Mouse (Mus musculus): ENCODE measurements around the gene Ptprg. TPM values are rescaled to one million over a fixed set of nuclear protein-coding genes. Genes with fewer than 3 reads are reported as not detected.

The Ptprg gene
- total and polyA plus RNA-seq, 2 experiments from 2014 or later: 28.5 to 88.7 TPM

DNA sequence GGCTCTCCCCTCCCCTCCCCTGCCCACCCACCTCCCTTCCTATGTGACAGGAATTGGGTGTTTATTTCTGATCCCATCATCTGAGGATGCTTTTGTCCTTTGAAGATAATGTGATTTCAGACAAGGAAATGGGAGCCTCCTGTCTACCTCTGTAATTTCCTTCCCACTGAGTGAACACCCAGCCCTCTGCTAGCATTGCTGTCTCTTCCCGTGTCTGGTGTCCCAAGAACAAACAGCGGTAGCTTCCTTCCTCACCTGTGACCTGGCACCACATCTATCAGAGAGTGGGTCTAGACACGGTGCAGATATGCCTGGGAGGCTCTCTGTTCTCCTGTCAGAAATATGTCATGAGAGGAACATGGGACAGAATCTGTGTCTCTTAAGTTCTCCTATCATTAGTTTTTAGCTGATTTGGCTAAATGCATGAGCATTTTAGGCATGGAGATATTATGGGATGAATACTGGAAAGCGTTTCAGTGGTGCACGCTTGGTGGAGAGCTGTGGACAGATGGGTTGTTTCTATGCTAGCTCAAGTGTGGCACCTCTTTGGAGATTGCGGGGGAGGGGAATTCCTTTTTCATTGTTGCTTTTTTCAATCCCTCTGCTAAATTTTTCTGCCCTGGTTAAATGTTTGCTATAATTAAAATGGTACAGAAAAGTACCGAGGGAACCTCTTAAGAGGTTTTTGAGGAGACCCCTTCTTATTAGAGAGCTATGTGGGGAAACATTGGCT lies 509.5 kb downstream of the Ptprg start:
- H3K9ac ChIP-seq: no peak overlapping the region
- no peak overlapping the region for H3K4me3 ChIP-seq (ENCODE audit: low read depth, low read length)
- WGBS: 88% methylated on average over 7 of the region's 7 CpGs
- no peaks in the 10 kb centered on the region for H3K4me1 ChIP-seq (ENCODE audit: insufficient read depth)
- H3K9me3 ChIP-seq (ENCODE audit: low read length): no peaks in the 10 kb centered on the region
- H3K27me3 ChIP-seq (ENCODE audit: insufficient read depth, low read length): no peaks in the 10 kb centered on the region
- TF ChIP-seq CTCF (IDR thresholded peaks at IDR 0.05; ENCODE audit: low read depth): no peak
- H3K27ac ChIP-seq (ENCODE audit: low read depth, low read length): no peak overlapping the region
- H3K36me3 ChIP-seq (ENCODE audit: insufficient read depth): no peaks in the 10 kb centered on the region
- no peak for DNase-seq
- H3K4me2 ChIP-seq (ENCODE audit: low read depth): no peak overlapping the region
- ATAC-seq: no peak

DNA sequence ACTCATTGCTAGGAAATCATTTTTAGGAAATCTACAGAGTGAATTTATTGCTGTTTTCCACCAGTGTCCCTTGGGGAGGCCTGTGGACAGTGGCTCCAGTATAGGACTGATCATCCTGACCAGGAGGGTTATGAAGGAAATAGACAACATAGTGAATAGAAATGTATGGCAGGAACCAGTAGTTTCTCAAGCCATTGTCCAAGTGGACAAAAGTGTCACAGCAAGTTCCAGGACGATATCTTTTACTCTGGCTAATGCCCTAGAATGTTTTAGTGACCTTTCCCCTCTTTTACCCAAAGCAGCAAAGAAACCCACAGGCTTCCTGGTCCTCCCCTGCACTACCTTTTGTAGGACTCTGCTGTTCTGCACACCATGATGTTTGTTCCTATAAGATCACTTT lies 511.7 kb downstream of the Ptprg start:
- ATAC-seq: no peak
- H3K9ac ChIP-seq: no peak overlapping the region
- H3K9me3 ChIP-seq (ENCODE audit: low read length): no peaks in the 10 kb centered on the region
- WGBS: 77% methylated on average over 1 of the region's 1 CpGs
- H3K4me3 ChIP-seq (ENCODE audit: low read depth, low read length): no peak overlapping the region
- no peak for TF ChIP-seq CTCF (IDR thresholded peaks at IDR 0.05; ENCODE audit: low read depth)
- DNase-seq: no peak
- H3K36me3 ChIP-seq (ENCODE audit: insufficient read depth): no peaks in the 10 kb centered on the region
- H3K27ac ChIP-seq (ENCODE audit: low read depth, low read length): no peak overlapping the region
- H3K4me1 ChIP-seq (ENCODE audit: insufficient read depth): no peaks in the 10 kb centered on the region
- no peak overlapping the region for H3K4me2 ChIP-seq (ENCODE audit: low read depth)
- no peaks in the 10 kb centered on the region for H3K27me3 ChIP-seq (ENCODE audit: insufficient read depth, low read length)

DNA sequence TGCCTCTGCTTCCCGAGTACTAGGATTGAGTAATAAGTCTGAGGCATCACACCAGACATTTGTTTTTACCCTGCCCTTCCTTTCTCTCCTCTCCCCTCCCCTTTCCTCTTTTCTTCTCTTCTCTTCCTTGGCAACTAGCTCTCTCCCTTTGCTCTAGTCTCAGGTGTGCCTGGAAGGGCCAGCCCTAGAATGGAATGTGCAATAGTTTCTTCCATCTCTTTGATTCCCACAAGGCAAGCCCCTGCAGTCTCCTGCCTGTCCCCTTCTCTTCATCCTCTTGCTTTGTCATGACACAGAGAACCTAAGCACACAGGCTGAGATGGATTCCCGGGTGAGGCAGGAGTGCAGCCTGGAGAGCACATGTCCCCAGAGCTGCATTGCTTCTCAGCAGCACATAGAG lies 512.4 kb downstream of the Ptprg start:
- WGBS: 79% methylated on average over 2 of the region's 2 CpGs
- Histone ChIP-seq H3K9me3 (ENCODE audit: low read length) (no peaks in the 10 kb centered on the region), H3K27me3 (ENCODE audit: insufficient read depth, low read length) (no peaks in the 10 kb centered on the region), H3K36me3 (ENCODE audit: insufficient read depth) (no peaks in the 10 kb centered on the region), H3K4me3 (ENCODE audit: low read depth, low read length) (no peak overlapping the region), H3K4me1 (ENCODE audit: insufficient read depth) (no peaks in the 10 kb centered on the region), H3K9ac (no peak overlapping the region), H3K27ac (ENCODE audit: low read depth, low read length) (no peak overlapping the region), H3K4me2 (ENCODE audit: low read depth) (no peak overlapping the region)
- no peak for ATAC-seq
- DNase-seq: no peak
- TF ChIP-seq CTCF (IDR thresholded peaks at IDR 0.05; ENCODE audit: low read depth): no peak

DNA sequence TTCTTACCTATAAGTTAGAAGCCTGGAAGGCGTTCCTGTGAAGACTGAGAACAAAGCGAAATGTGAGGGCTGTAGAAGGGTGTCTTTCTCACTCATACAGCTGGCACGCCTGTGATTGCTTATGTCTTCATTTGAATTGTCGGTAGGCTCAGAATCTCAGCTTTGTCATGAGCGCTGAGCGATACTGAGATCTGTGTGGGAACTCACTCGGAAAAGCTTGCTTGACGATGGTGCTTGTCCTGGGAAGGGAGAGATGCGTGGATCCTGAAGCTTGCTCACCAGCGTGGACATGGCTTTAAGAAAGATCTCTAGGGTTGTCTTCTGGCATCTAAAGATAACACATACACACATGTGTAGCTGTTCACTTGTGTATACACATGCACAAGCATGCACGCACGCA lies 516.4 kb downstream of the Ptprg start:
- ATAC-seq: no peak
- no peak overlapping the region for H3K27ac ChIP-seq (ENCODE audit: low read depth, low read length)
- H3K36me3 ChIP-seq (ENCODE audit: insufficient read depth): no peaks in the 10 kb centered on the region
- no peaks in the 10 kb centered on the region for H3K27me3 ChIP-seq (ENCODE audit: insufficient read depth, low read length)
- no peak for DNase-seq
- WGBS: 85% methylated on average over 12 of the region's 12 CpGs
- H3K9ac ChIP-seq: no peak overlapping the region
- no peaks in the 10 kb centered on the region for H3K4me1 ChIP-seq (ENCODE audit: insufficient read depth)
- no peak for TF ChIP-seq CTCF (IDR thresholded peaks at IDR 0.05; ENCODE audit: low read depth)
- no peaks in the 10 kb centered on the region for H3K9me3 ChIP-seq (ENCODE audit: low read length)
- H3K4me2 ChIP-seq (ENCODE audit: low read depth): no peak overlapping the region
- no peak overlapping the region for H3K4me3 ChIP-seq (ENCODE audit: low read depth, low read length)

DNA sequence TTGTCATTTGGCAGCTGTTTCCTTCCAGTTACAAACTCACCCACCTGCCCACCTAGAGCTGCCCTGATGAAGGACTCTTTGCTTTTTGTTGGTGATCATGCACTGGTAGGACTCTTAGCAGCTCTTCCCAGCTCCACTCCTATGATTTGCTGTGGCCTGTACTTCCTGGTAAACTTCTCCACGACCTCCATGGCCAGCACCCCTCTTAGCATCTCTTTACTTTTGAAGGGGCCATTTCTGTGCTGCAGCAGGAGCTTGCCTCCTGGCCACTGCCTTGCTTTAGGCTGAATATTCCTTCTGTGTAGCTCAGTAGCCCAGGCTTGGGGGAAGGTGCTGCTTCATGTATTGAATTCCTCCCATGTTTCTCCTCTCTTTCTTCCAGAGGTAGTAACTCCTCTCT lies 517.0 kb downstream of the Ptprg start:
- ATAC-seq: no peak
- no peak for TF ChIP-seq CTCF (IDR thresholded peaks at IDR 0.05; ENCODE audit: low read depth)
- H3K27me3 ChIP-seq (ENCODE audit: insufficient read depth, low read length): no peaks in the 10 kb centered on the region
- H3K4me1 ChIP-seq (ENCODE audit: insufficient read depth): no peaks in the 10 kb centered on the region
- DNase-seq: no peak
- WGBS: 52% methylated on average over 1 of the region's 1 CpGs
- H3K4me2 ChIP-seq (ENCODE audit: low read depth): no peak overlapping the region
- no peak overlapping the region for H3K27ac ChIP-seq (ENCODE audit: low read depth, low read length)
- H3K36me3 ChIP-seq (ENCODE audit: insufficient read depth): no peaks in the 10 kb centered on the region
- no peak overlapping the region for H3K9ac ChIP-seq
- H3K9me3 ChIP-seq (ENCODE audit: low read length): no peaks in the 10 kb centered on the region
- H3K4me3 ChIP-seq (ENCODE audit: low read depth, low read length): no peak overlapping the region

DNA sequence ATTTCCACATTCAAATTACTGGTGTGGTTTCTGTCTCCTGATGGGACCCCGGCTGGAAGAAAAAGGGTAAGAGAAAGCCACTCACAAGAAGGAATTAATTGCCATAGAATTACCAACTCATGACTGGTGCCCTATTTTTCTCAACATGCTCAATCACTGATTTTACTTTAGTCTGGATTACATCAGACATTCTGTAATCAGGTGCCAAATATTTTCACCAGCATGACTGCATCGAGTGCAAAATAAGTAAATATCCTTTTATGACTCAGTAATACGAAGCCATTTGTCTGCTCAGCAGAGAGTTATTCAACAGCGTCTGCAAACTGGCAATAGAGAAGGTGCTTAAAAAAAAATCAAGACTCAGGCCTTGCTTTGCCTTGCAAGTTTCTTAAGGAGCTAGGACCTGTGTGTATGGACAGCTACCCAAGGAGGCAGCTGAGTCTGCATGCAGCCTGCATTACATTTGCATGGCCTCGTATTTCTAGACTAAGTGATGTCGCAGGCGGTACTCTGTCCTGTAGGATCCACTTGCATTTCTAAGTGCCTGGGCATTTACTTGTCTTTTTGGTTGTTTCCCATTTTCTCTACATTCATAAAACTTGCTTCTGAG lies 517.6 kb downstream of the Ptprg start:
- H3K27me3 ChIP-seq (ENCODE audit: insufficient read depth, low read length): no peaks in the 10 kb centered on the region
- no peak for DNase-seq
- no peak overlapping the region for H3K4me2 ChIP-seq (ENCODE audit: low read depth)
- no peaks in the 10 kb centered on the region for H3K36me3 ChIP-seq (ENCODE audit: insufficient read depth)
- H3K4me1 ChIP-seq (ENCODE audit: insufficient read depth): no peaks in the 10 kb centered on the region
- ATAC-seq: no peak
- WGBS: 52% methylated on average over 7 of the region's 7 CpGs
- no peak for TF ChIP-seq CTCF (IDR thresholded peaks at IDR 0.05; ENCODE audit: low read depth)
- no peak overlapping the region for H3K4me3 ChIP-seq (ENCODE audit: low read depth, low read length)
- no peak overlapping the region for H3K9ac ChIP-seq
- no peak overlapping the region for H3K27ac ChIP-seq (ENCODE audit: low read depth, low read length)
- no peaks in the 10 kb centered on the region for H3K9me3 ChIP-seq (ENCODE audit: low read length)

DNA sequence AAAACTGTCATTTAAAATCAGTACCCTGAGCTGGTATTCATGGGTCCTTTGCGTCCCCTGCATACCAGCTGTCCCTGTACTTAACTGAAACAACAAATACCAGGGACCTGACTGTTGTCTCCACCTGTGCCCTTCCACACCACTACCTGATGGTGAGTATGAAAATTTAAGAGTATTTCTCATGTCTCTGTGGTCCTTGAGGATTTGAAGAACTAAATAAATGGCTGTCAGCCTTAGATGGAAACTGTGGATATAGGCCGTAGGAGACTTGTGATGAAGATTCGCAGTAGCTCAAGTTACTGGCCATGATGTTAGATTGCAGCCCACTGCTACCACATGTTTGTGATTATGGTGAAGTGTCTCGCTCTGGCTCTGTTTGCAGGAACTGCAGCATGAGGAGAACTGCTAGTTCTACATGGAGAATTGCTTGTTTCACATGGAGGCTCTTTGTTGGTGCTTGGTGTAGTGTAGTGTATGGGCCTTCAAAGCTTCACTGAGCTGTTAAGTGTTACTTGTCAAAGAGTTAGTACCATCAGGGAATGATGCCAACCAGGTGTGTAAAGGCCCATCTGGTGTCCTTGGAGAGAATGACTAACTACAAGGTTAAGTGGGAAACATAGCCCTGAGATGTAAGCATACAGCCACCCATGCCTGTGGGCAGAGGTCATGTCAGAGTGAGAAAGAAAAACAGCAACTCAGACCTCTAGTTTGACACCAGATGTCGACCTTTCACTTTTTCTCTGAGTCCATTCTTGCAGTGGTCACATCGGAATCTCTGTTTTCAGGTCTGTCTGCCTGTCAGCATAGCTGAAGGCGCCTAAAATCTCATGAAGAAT lies 518.9 kb downstream of the Ptprg start:
- DNase-seq: no peak

More for the DNA sequence above, 518.9 kb downstream of the Ptprg start:
- Histone ChIP-seq H3K36me3 (ENCODE audit: insufficient read depth) (no peaks in the 10 kb centered on the region), H3K4me2 (ENCODE audit: low read depth) (no peak overlapping the region), H3K27me3 (ENCODE audit: insufficient read depth, low read length) (no peaks in the 10 kb centered on the region), H3K27ac (ENCODE audit: low read depth, low read length) (no peak overlapping the region), H3K9ac (no peak overlapping the region), H3K4me3 (ENCODE audit: low read depth, low read length) (no peak overlapping the region), H3K4me1 (ENCODE audit: insufficient read depth) (no peaks in the 10 kb centered on the region), H3K9me3 (ENCODE audit: low read length) (no peaks in the 10 kb centered on the region)
- no peak for ATAC-seq
- 92% methylated on average over 7 of the region's 7 CpGs for WGBS
- no peak for TF ChIP-seq CTCF (IDR thresholded peaks at IDR 0.05; ENCODE audit: low read depth)
